Mouse (Mus musculus) intestine, postnatal 0 days (tissue): ENCODE data around the gene Eif2b4. TPM values are rescaled to one million over a fixed set of nuclear protein-coding genes. Genes with fewer than 3 reads are reported as not detected.
"Not testable (repeated sequence)": the region's sequence is repeated elsewhere in the genome, so short reads cannot be mapped to it uniquely, and the experiment has no call there.

Source experiments
- ATAC-seq: fragments of 200-750 bp; cut with Nextera tagmentation; 2 replicates; pipeline ENCODE4 v1.8.0; 2017; ENCODE audit warnings: mild to moderate bottlenecking, moderate TSS enrichment, moderate library complexity
- H3K27ac ChIP-seq: fragments of 300-500 bp; sonication (generic); 2 replicates; pipeline ENCODE4 v1.5.1; 2014; ENCODE audit warnings: mild to moderate bottlenecking, low read depth, low read length, moderate library complexity
- H3K27me3 ChIP-seq: fragments of 300-500 bp; sonication (generic); replicated peaks from 2 replicates; pipeline ENCODE4 v1.6.1; 2014; ENCODE audit warnings: low read length, mixed read lengths; ENCODE audit not compliant: control insufficient read depth, insufficient read depth
- H3K36me3 ChIP-seq: fragments of 300-500 bp; sonication (generic); 2 replicates; pipeline ENCODE4 v1.6.1; 2014; ENCODE audit warnings: mild to moderate bottlenecking, moderate library complexity; ENCODE audit not compliant: control insufficient read depth, insufficient read depth
- H3K4me1 ChIP-seq: fragments of 300-500 bp; sonication (generic); replicated peaks from 2 replicates; pipeline ENCODE4 v1.6.1; 2014; ENCODE audit warnings: antibody characterized with exemption, low read length, mixed read lengths; ENCODE audit not compliant: control insufficient read depth, insufficient read depth
- H3K4me2 ChIP-seq: fragments of 300-500 bp; sonication (generic); replicated peaks from 2 replicates; pipeline ENCODE4 v1.6.1; 2014; ENCODE audit warnings: low read depth, mild to moderate bottlenecking, moderate library complexity
- H3K4me3 ChIP-seq: fragments of 300-500 bp; sonication (generic); 2 replicates; pipeline ENCODE4 v1.5.1; 2014; ENCODE audit warnings: low read depth, low read length
- H3K9ac ChIP-seq: fragments of 300-500 bp; sonication (generic); 2 replicates; pipeline ENCODE4 v1.6.1; 2014; ENCODE audit warnings: mild to moderate bottlenecking, low read depth, low read length
- H3K9me3 ChIP-seq: fragments of 300-500 bp; sonication (generic); 2 replicates; pipeline ENCODE4 v1.6.1; 2016; ENCODE audit warnings: mixed run types; ENCODE audit not compliant: control insufficient read depth
- CTCF ChIP-seq: sonication (generic); IDR thresholded peaks from 2 replicates; pipeline ENCODE4 v1.5.1; 2016; ENCODE audit warnings: low read depth, mild to moderate bottlenecking, control low read depth, antibody characterized with exemption, moderate library complexity
- WGBS: fragments of 180-500 bp; shearing (Covaris S2); extraction: QIAGEN DNeasy Blood & Tissue Kit; methylation state at CpG from one replicate; pipeline ENCODE4 v1.1.7; 2014; 5-methylcytosine and 5-hydroxymethylcytosine counted together
- polyA plus RNA-seq: library from polyadenylated mRNA; unstranded; fragments of >200 nt; fragmentation: Nextera tagmentation; extraction: Ambion mirVana; gene quantifications from 2 replicates; pipeline ENCODE4 v1.2.1, GENCODE M21; 2015

The Eif2b4 gene
- polyA plus RNA-seq, 1 experiment from 2014 or later, result 43.7 TPM

DNA sequence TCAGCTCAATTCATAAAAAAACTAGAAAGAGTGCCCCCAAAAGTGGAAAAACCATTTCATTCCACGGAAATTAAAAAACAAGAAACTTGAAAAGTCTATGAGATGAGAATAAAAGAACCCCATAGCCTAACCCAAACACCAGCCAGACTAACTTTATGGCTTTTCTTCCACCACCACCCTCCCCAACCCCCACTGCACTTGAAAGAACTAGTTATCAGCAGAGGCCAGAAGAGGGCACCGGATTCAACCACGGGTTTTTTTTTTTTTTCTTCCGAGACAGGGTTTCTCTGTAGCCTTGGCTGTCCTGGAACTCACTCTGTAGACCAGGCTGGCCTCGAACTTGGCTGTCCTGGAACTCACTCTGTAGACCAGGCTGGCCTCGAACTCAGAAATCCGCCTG is 25.1 kb upstream of the Eif2b4 start:
- peak; percentile 29; the same call in 1 of the 2 replicates for TF ChIP-seq CTCF
- peak overlapping the region; percentile 3; the same call in 1 of the 2 replicates for H3K4me2 ChIP-seq
- no peaks in the 10 kb centered on the region for H3K27me3 ChIP-seq
- no peak overlapping the region for H3K27ac ChIP-seq
- H3K9ac ChIP-seq, result no peak overlapping the region
- ATAC-seq, result no peak
- no peak overlapping the region for H3K4me3 ChIP-seq
- no peaks in the 10 kb centered on the region for H3K36me3 ChIP-seq
- WGBS, result 47% methylated on average over 7 of the region's 7 CpGs
- no peaks in the 10 kb centered on the region for H3K4me1 ChIP-seq
- H3K9me3 ChIP-seq, result no peaks in the 10 kb centered on the region

DNA sequence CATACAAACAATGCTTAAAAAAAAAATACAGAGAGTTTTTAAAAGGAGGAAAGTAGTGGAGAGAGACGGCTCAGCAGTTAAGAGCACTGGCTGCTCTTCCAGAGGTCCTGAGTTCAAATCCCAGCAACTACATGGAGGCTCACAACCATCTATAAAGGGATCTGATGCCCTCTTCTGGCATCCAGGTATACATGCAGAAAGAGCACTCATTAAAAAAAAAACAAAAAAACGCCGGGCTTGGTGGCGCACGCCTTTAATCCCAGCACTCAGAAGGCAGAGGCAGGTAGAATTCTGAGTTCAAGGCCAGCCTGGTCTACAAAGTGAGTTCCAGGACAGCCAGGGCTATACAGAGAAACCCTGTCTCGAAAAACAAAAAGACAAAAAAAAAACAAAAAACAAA is 23.3 kb upstream of the Eif2b4 start:
- not testable (repeated sequence) for ATAC-seq, H3K4me2 ChIP-seq, H3K4me1 ChIP-seq, H3K27ac ChIP-seq, H3K27me3 ChIP-seq, H3K4me3 ChIP-seq, H3K9me3 ChIP-seq, H3K36me3 ChIP-seq, H3K9ac ChIP-seq
- WGBS, result 82% methylated on average over 6 of the region's 6 CpGs

DNA sequence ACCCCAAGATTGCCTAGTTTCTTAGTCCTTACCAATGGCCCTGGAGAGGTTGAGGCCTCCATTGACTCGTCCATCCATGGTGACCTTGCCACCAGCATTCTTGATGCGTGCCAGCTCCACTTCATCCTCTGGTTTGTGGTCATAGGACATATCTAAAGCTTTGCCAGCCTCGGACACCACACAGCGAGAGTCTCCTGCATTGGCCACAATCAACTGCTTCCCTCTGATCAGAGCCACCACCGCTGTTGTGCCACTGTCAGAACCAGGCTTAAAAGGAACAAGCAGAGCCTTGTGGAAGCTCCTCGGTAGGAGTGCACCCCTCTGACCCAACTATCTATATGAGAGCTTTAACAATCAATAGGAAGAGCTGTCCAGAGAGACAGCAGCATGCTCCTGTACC is 11.2 kb upstream of the Eif2b4 start:
- no peak for ATAC-seq
- 89% methylated on average over 6 of the region's 6 CpGs for WGBS
- H3K27me3 ChIP-seq, result no peaks in the 10 kb centered on the region
- no peaks in the 10 kb centered on the region for H3K4me1 ChIP-seq
- H3K4me3 ChIP-seq, result no peak overlapping the region
- no peak overlapping the region for H3K27ac ChIP-seq
- H3K36me3 ChIP-seq, result peaks cover 49% of the 10 kb centered on the region
- H3K4me2 ChIP-seq, result no peak overlapping the region
- no peak for TF ChIP-seq CTCF
- H3K9me3 ChIP-seq, result no peaks in the 10 kb centered on the region; the same call in 1 of the 2 replicates
- H3K9ac ChIP-seq, result no peak overlapping the region

DNA sequence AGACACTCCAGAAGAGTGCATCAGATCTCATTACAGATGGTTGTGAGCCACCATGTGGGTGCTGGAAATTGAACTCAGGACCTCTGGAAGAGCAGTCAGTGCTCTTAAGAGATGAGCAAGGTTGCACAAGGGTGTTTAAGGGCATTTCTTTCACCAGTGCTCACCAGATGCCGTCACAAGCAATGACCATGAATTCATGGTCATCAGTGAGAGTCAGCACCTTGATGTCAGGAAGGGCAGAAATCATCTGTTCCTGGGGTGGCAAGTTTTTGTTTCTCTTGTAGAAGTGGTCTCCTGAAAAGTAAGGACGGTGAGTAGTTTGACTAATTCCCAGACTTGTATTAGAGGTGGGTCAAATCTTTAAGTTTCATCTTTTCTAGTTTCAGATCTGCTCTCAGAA is 10.6 kb upstream of the Eif2b4 start:
- Histone ChIP-seq H3K27me3 (no peaks in the 10 kb centered on the region), H3K36me3 (peaks cover 55% of the 10 kb centered on the region), H3K27ac (no peak overlapping the region), H3K4me2 (no peak overlapping the region), H3K4me3 (no peak overlapping the region), H3K9ac (no peak overlapping the region), H3K9me3 (no peaks in the 10 kb centered on the region; the same call in 1 of the 2 replicates), H3K4me1 (no peaks in the 10 kb centered on the region)
- 94% methylated on average over 2 of the region's 2 CpGs for WGBS
- no peak for ATAC-seq
- no peak for TF ChIP-seq CTCF

DNA sequence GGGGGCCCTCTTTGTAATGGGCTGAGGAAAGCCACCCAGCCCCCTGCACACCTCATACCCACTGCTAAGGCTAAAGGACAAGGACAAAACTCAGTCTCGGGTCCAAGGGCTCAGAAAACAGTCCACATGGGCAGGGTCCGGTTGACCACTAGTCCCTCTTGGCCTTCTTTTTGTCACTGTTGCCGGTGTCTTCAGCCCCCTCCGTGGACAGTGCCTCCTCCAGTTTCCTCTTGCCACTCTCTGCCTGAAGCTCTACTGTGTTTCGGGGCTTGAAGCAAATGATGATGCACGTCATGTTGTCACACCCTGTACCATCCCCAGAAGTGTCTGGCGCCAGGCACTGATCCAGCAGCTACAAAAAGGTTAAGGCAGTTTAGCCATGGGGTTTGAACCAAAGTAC is 9.7 kb upstream of the Eif2b4 start:
- Histone ChIP-seq H3K9me3 (no peaks in the 10 kb centered on the region; the same call in 1 of the 2 replicates), H3K9ac (0 out of 2 replicates have a peak overlapping the region, but pooled peaks have one; percentile 4), H3K36me3 (peaks cover 62% of the 10 kb centered on the region), H3K4me2 (peak overlapping the region; percentile 74), H3K4me1 (no peaks in the 10 kb centered on the region), H3K4me3 (peak overlapping the region; percentile 77), H3K27ac (peak overlapping the region; percentile 82), H3K27me3 (no peaks in the 10 kb centered on the region)
- no peak for TF ChIP-seq CTCF
- no peak for ATAC-seq
- 91% methylated on average over 7 of the region's 7 CpGs for WGBS

DNA sequence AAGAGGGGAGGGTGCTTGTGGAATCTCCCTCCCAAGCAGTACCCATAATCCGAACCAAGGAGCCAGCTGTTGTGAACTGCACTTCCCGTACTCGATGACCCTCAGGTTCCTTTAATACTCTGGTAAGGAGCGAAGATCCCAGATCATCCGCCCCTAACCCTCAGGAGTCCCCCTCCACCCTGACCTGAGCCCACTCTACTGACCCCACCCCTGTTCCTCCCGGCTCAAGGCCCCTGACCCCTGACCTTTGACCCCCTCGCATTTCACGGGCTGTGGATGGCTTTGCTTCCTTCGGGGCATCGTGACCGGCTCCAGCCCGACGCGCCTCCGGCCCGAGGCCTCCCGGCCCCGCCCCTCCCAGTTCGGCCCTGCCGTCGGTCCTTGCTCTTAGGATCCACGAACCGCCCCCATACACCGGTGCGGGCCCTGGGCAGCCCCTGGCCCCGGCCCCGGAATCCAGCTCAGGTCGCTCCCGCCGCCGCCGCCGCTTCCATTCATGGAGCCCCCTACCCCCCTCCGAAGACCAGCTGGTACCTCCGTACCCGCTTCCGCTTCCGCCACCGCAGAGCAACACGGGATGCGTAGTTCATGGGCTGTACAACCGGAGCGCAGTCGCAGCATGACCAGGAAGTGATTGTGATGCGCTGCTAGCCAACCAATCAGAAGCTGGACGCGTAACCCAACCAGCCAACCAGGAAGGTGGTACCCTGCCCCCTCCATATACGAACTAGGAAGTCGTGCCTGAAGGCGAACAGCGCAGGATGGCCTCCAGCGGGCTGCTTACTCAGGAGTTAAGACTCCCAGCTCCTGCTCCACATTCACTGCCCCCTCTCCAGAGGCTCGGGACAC is 8.7 kb upstream of the Eif2b4 start, which contains the start of gene Zfp513:
Zfp513 (minus strand) TSS at position 562 of the 849 bp plus-strand sequence.
- under 1% methylated on average over 52 of the region's 53 CpGs for WGBS
- no peaks in the 10 kb centered on the region for H3K27me3 ChIP-seq
- peak within 1 kb of the TSS; percentile 75 for H3K9ac ChIP-seq
- H3K4me1 ChIP-seq, result no peaks in the 10 kb centered on the region
- H3K9me3 ChIP-seq, result no peaks in the 10 kb centered on the region; the same call in 1 of the 2 replicates
- peak within 1 kb of the TSS; percentile 77 for H3K4me3 ChIP-seq
- peak; percentile 94 for ATAC-seq
- H3K4me2 ChIP-seq, result peak within 1 kb of the TSS; percentile 74
- peaks cover 62% of the 10 kb centered on the region for H3K36me3 ChIP-seq
- TF ChIP-seq CTCF, result no peak
- H3K27ac ChIP-seq, result peak within 1 kb of the TSS; percentile 82
